Mouse (Mus musculus) megakaryocyte, embryonic 14.5 days (primary cell): ENCODE data around the gene Gm20388.

Source experiments
- FLI1 ChIP-seq: IDR thresholded peaks from 2 replicates; pipeline ENCODE4 v1.6.1; 2012; ENCODE audit warnings: low read length, inconsistent platforms, mixed read lengths
- GATA1 ChIP-seq: IDR thresholded peaks from 3 replicates; pipeline ENCODE4 v1.6.1; 2012; ENCODE audit warnings: mixed read lengths, low read length, inconsistent platforms, borderline replicate concordance

GRCm38 (mm10) chr8:123805718-123806373 is 3895.2 kb downstream of the Gm20388 start, which contains the start of gene Rab4a:
- TF ChIP-seq GATA1 (no peak), FLI1 (no peak)
